Comparison of ENCODE assay signal across 21 mouse cellular contexts in the genomic region with DNA sequence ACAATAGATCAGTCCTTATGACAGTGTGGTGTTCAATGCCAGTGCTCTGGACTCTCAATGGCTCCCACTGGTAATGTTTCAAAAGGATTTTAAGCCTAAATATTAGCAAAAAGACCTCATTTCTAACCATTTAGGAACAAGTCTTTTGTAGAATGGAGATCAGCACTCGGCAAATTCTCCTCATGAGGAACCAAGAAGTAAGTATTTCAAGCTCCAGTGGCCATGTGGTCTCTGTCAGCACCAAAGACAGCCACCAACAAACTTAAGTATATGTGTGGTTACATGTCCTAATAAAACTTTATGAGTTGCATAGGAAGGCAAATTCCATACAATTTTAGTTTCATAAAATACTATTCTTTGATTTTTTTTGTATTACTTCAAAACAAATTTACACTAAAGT. TPM values are rescaled to one million over a fixed set of nuclear protein-coding genes. Genes with fewer than 3 reads are reported as not detected.
DNase-seq lines count a peak whose midpoint lies in the region; TF ChIP-seq lines count a peak whose summit lies in the region.
"Had no signal": no experiment of that assay in that cellular context is flagged by ENCODE, and none has a peak within 500 bp of the region (broad histone marks: within the 10 kb centered on the region; RNA-seq: fewer than 3 reads in every experiment).

No protein-coding gene starts in this region.

- no peak for TF ChIP-seq POLR2A in CH12.LX (IDR thresholded peaks at IDR 0.05; ENCODE audit: low read depth, low read length)

- H3K79me2 ChIP-seq in CH12.LX (replicated peaks; ENCODE audit: control insufficient read depth, extremely low read depth, insufficient read depth, poor library complexity, severe bottlenecking) = no peaks in the 10 kb centered on the region

- H3K27ac ChIP-seq in CH12.LX (ENCODE audit: insufficient read depth, low read depth) = no peak overlapping the region
- H3K27ac ChIP-seq in limb, embryonic 10.5 days = no peak overlapping the region
- H3K27ac ChIP-seq: embryonic facial prominence, embryonic 13.5 days; embryonic facial prominence, embryonic 15.5 days; forebrain, embryonic 10.5 days; forebrain, embryonic 12.5 days had no signal

- in situ Hi-C loops in CH12.LX (cut with MboI; ENCODE audit: low pct_ligation_motif_present, low pct_unique_long_range_greater_than_20kb, low sequenced_read_pairs) = loop anchor here (25.0 kb wide), 2 partner anchors 282 to 832 kb away; no protein-coding TSS in a partner anchor

- H3K4me2 ChIP-seq in CH12.LX (ENCODE audit: insufficient read depth, low read depth, poor library complexity, severe bottlenecking) = no peak overlapping the region
- H3K4me2 ChIP-seq: embryonic facial prominence, embryonic 13.5 days; embryonic facial prominence, embryonic 15.5 days; forebrain, embryonic 12.5 days had no signal

- no peaks in the 10 kb centered on the region for H3K4me1 ChIP-seq in CH12.LX (ENCODE audit: control insufficient read depth in 1 of 2, insufficient read depth in 2 of 2)
- no peaks in the 10 kb centered on the region for H3K4me1 ChIP-seq in limb, embryonic 10.5 days
- H3K4me1 ChIP-seq: embryonic facial prominence, embryonic 13.5 days; embryonic facial prominence, embryonic 15.5 days; forebrain, embryonic 10.5 days; forebrain, embryonic 12.5 days had no signal

- TF ChIP-seq CTCF in CH12.LX (conservative IDR thresholded peaks at IDR 0.05 in 1 of 2, IDR thresholded peaks at IDR 0.05 in 1 of 2; ENCODE audit: low read depth in 2 of 2, low read length in 2 of 2) = no peak

- dilution Hi-C loops in CH12.LX (cut with MboI; ENCODE audit: extremely low pct_ligation_motif_present, extremely low pct_unique_long_range_greater_than_20kb, low sequenced_read_pairs) = no loop called here

- no peaks in the 10 kb centered on the region for H3K36me3 ChIP-seq in CH12.LX (replicated peaks in 1 of 2; ENCODE audit: control insufficient read depth in 1 of 2, insufficient read depth in 1 of 2, low read length in 1 of 2)
- H3K36me3 ChIP-seq in splenic B cell, adult 2 months (ENCODE audit: control insufficient read depth, insufficient read depth, low read length, poor library complexity, severe bottlenecking) = no peaks in the 10 kb centered on the region
- no peaks in the 10 kb centered on the region for H3K36me3 ChIP-seq in limb, embryonic 10.5 days
- H3K36me3 ChIP-seq: embryonic facial prominence, embryonic 13.5 days; embryonic facial prominence, embryonic 15.5 days; forebrain, embryonic 10.5 days; forebrain, embryonic 12.5 days had no signal

- TF ChIP-seq RAD21 in CH12.LX (IDR thresholded peaks at IDR 0.05; ENCODE audit: low read depth, low read length) = no peak

- TF ChIP-seq EP300 in CH12.LX (IDR thresholded peaks at IDR 0.05; ENCODE audit: low read length) = no peak

- no peaks in the 10 kb centered on the region for H3K27me3 ChIP-seq in CH12.LX (replicated peaks)
- H3K27me3 ChIP-seq in splenic B cell, adult 2 months (ENCODE audit: control insufficient read depth, insufficient read depth, low read length, poor library complexity, severe bottlenecking) = no peaks in the 10 kb centered on the region
- H3K27me3 ChIP-seq in limb, embryonic 10.5 days (ENCODE audit: low read depth, poor library complexity, severe bottlenecking) = no peaks in the 10 kb centered on the region
- H3K27me3 ChIP-seq: embryonic facial prominence, embryonic 13.5 days; embryonic facial prominence, embryonic 15.5 days had no signal

- 87% methylated on average over 1 of the region's 1 CpGs for WGBS in limb, embryonic 10.5 days

- DNase-seq in spleen, postnatal 36 days (ENCODE audit: low spot score in 2 of 2) = peak; percentile 35 to 46
- DNase-seq in spleen, adult 18-20 months = no peak
- peak; percentile 12 for DNase-seq in CH12.LX (ENCODE audit: extremely low read depth)
- DNase-seq in splenic B cell, adult 2 months (ENCODE audit: low read depth, low spot score) = peak; percentile 70
- no peak for DNase-seq in layer of hippocampus, adult 9-10 months (ENCODE audit: low spot score)
- no peak for DNase-seq in limb, embryonic 10.5 days (ENCODE audit: low spot score)
- DNase-seq: adrenal gland, adult 2 months; adrenal gland, postnatal 10 days; adrenal gland, postnatal 25 days; cerebellum, adult 11 months; cerebellum, adult 18-20 months; cerebellum, adult 8-10 months; cerebellum, adult 9-11 months; cerebellum, postnatal 14 days; cerebellum, postnatal 36 days; embryo, embryonic 11 days had no signal

- H3K9ac ChIP-seq in CH12.LX (ENCODE audit: insufficient read depth, low read depth) = no peak overlapping the region
- H3K9ac ChIP-seq: embryonic facial prominence, embryonic 13.5 days; embryonic facial prominence, embryonic 15.5 days; forebrain, embryonic 12.5 days had no signal

- no peak overlapping the region for H3K4me3 ChIP-seq in CH12.LX (replicated peaks in 1 of 3; ENCODE audit: low read depth in 2 of 3, low read length in 2 of 3, poor library complexity in 1 of 3)
- H3K4me3 ChIP-seq in limb, embryonic 10.5 days = no peak overlapping the region
- H3K4me3 ChIP-seq: embryonic facial prominence, embryonic 13.5 days; embryonic facial prominence, embryonic 15.5 days; erythroblast, embryonic 14.5 days; forebrain, embryonic 10.5 days; forebrain, embryonic 12.5 days had no signal

- H3K9me3 ChIP-seq in CH12.LX (replicated peaks; ENCODE audit: low read length) = peaks cover 5% of the 10 kb centered on the region
- no peaks in the 10 kb centered on the region for H3K9me3 ChIP-seq in limb, embryonic 10.5 days (replicated peaks)
- H3K9me3 ChIP-seq: embryonic facial prominence, embryonic 15.5 days; forebrain, embryonic 10.5 days; forebrain, embryonic 12.5 days had no signal

TF ChIP-seq in CH12.LX, 34 proteins besides CTCF, POLR2A, EP300 and RAD21:
- no peak for TF ChIP-seq TBP (conservative IDR thresholded peaks at IDR 0.05; ENCODE audit: low read depth, low read length)
- TF ChIP-seq ZKSCAN1 (IDR thresholded peaks at IDR 0.05; ENCODE audit: borderline replicate concordance, low read depth, low read length) = no peak
- no peak for TF ChIP-seq USF2 (conservative IDR thresholded peaks at IDR 0.05; ENCODE audit: low read depth, low read length)
- TF ChIP-seq NELFE (IDR thresholded peaks at IDR 0.05; ENCODE audit: low read depth, low read length) = no peak
- no peak for TF ChIP-seq ETS1 (conservative IDR thresholded peaks at IDR 0.05; ENCODE audit: low read depth, low read length)
- TF ChIP-seq ELF1 (IDR thresholded peaks at IDR 0.05; ENCODE audit: low read depth, low read length) = no peak
- TF ChIP-seq JUND (conservative IDR thresholded peaks at IDR 0.05; ENCODE audit: low read depth, low read length) = no peak
- TF ChIP-seq PAX5 (IDR thresholded peaks at IDR 0.05; ENCODE audit: low read length) = no peak
- TF ChIP-seq MAZ (IDR thresholded peaks at IDR 0.05; ENCODE audit: low read depth, low read length) = no peak
- no peak for TF ChIP-seq MAX (IDR thresholded peaks at IDR 0.05; ENCODE audit: low read length)
- no peak for TF ChIP-seq IRF4 (IDR thresholded peaks at IDR 0.05; ENCODE audit: low read depth, low read length)
- no peak for TF ChIP-seq ZNF384 (IDR thresholded peaks at IDR 0.05; ENCODE audit: low read depth, low read length)
- TF ChIP-seq NRF1 (IDR thresholded peaks at IDR 0.05; ENCODE audit: low read depth, low read length) = no peak
- TF ChIP-seq POLR2AphosphoS2 (IDR thresholded peaks at IDR 0.05; ENCODE audit: low read depth, low read length) = no peak

RNA-seq across cellular contexts. Expression of a gene that starts 55.0 kb away (rescaled TPM):
- total RNA-seq in CH12.LX (2012; rRNA removed) (15.9 and 17.0 TPM in 2 replicates), CH12.LX (2014; rRNA removed) (33.0 and 37.5 TPM in 2 replicates)
- polyA plus RNA-seq in CH12.LX (2012; ENCODE audit: insufficient read length, low read depth) = 19.8 and 21.7 TPM in 2 replicates
- 15.4 and 19.8 TPM in 2 replicates for polyA plus RNA-seq in limb, embryonic 10.5 days (2016; fragmentation: Nextera tagmentation; extraction: Ambion mirVana)

RNA-seq across cellular contexts. Expression of a gene that starts 55.5 kb away (rescaled TPM):
- total RNA-seq in CH12.LX (2012; rRNA removed) = 10.6 and 10.8 TPM in 2 replicates
- 6.4 and 6.6 TPM in 2 replicates for total RNA-seq in CH12.LX (2014; rRNA removed)
- polyA plus RNA-seq in CH12.LX (2012; ENCODE audit: insufficient read length, low read depth) = 8.7 TPM in 2 replicates
- polyA plus RNA-seq in limb, embryonic 10.5 days (2016; fragmentation: Nextera tagmentation; extraction: Ambion mirVana) = 1.3 and 1.8 TPM in 2 replicates

Comparison
In these comparisons a context has a peak if more than half of its experiments do, and no peak if none do; other contexts are left out.
1. DNase-seq: peak in spleen, postnatal 36 days (2 of 2), CH12.LX (single experiment) and splenic B cell, adult 2 months (single experiment); none in spleen, adult 18-20 months (0 of 2), layer of hippocampus, adult 9-10 months (single experiment) and limb, embryonic 10.5 days (single experiment).